Mouse (Mus musculus) cerebellum, adult 2 months (tissue): ENCODE measurements at regions not wholly inside any gene's neighbourhood (a gene's known extent, or its start where the extent isn't known, plus 50 kb on each side); places are given as distances from the start of the nearest gene placed in this dataset.

Experiments used
- DNase-seq, 2 experiments: peaks; one replicate each; pipeline ENCODE4 v3.0.0; 2021
- H3K27ac ChIP-seq: fragments of 200-500 bp; 2 replicates; pipeline ENCODE4 v1.5.1; 2012; ENCODE audit warnings: low read length, control low read depth, inconsistent platforms; ENCODE audit not compliant: insufficient read depth
- H3K27me3 ChIP-seq: fragments of 200-500 bp; 2 replicates; pipeline ENCODE4 v1.6.1; 2012; ENCODE audit warnings: inconsistent platforms, mild to moderate bottlenecking, low read length, moderate library complexity; ENCODE audit not compliant: control insufficient read depth, insufficient read depth
- H3K4me1 ChIP-seq: fragments of 200-500 bp; 2 replicates; pipeline ENCODE4 v1.6.1; 2011; ENCODE audit warnings: low read length; ENCODE audit not compliant: control insufficient read depth, insufficient read depth
- H3K4me3 ChIP-seq: fragments of 200-500 bp; replicated peaks from 2 replicates; pipeline ENCODE3; 2011; ENCODE audit warnings: mild to moderate bottlenecking, low read depth, low read length, control low read depth; ENCODE audit not compliant: insufficient read depth
- CTCF ChIP-seq: fragments of 200-500 bp; IDR thresholded peaks from 2 replicates; pipeline ENCODE4 v1.5.1; 2011; ENCODE audit warnings: low read depth, mild to moderate bottlenecking, control low read depth, low read length, moderate library complexity, borderline replicate concordance; ENCODE audit not compliant: insufficient read depth
- POLR2A ChIP-seq: fragments of 200-500 bp; IDR thresholded peaks from 2 replicates; pipeline ENCODE4 v1.6.1; 2011; ENCODE audit warnings: low read length, control low read depth, borderline replicate concordance; ENCODE audit not compliant: insufficient read depth
- WGBS: fragments of 180-500 bp; shearing (Covaris S2); methylation state at CpG from one replicate; pipeline ENCODE4 v1.1.7; 2018; 5-methylcytosine and 5-hydroxymethylcytosine counted together

DNA sequence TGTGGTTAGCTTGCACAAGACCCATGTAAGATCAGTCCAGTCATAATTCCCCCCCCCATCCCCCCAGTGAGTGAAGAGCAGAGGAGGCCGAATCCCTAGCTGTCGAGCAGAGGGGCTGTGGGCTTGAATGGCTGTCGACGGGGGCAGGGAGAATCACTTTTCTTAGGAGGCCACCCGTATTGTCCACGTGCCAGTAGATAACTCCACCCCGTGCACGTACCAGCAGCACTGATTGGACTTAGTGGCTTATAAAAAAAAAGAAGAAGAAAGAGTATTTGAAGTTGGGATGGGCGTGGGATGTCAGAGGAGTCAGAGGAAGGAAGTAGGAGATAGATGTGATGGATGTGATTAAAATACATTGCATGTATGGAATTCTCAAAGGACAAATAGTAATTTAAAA is 272.9 kb downstream of the Lnpk start:
- H3K27ac ChIP-seq: no peak overlapping the region
- no peaks in the 10 kb centered on the region for H3K27me3 ChIP-seq
- 84% methylated on average over 9 of the region's 9 CpGs for WGBS
- no peak overlapping the region for H3K4me3 ChIP-seq
- no peaks in the 10 kb centered on the region for H3K4me1 ChIP-seq
- TF ChIP-seq POLR2A (no peak), CTCF (no peak)
- no peak for DNase-seq

DNA sequence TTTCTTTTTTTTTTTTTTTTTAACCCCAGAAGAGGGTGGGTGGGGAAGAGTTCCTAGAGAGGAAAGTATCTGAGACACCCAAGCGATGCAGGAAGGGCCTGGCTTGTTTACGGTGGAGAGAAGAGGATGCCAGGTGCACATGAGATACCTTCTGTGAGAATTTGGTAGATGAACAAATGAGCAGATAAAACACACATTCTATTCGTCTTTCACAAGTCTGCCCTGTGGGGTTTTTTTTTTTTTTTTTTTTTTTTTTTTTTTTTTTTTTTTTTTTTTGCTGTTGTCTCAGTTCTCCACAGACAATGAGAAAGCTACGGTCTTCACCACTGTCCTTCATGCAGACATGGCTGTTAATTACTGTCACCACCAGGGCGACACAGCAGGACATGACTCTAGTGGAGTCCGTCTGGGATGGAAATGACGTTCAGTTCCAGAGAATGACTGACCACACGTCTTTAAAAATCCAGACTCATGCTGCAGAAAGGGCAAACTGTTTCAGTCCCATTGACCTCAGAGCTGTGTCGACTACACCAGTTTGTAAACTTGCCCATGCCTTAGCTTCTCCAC is 278.3 kb downstream of the Lnpk start:
- TF ChIP-seq POLR2A: no peak
- TF ChIP-seq CTCF: no peak
- H3K4me3 ChIP-seq: no peak overlapping the region
- no peak for DNase-seq
- H3K4me1 ChIP-seq: peaks cover 3% of the 10 kb centered on the region
- no peaks in the 10 kb centered on the region for H3K27me3 ChIP-seq
- H3K27ac ChIP-seq: no peak overlapping the region
- WGBS: 6% methylated on average over 9 of the region's 9 CpGs

DNA sequence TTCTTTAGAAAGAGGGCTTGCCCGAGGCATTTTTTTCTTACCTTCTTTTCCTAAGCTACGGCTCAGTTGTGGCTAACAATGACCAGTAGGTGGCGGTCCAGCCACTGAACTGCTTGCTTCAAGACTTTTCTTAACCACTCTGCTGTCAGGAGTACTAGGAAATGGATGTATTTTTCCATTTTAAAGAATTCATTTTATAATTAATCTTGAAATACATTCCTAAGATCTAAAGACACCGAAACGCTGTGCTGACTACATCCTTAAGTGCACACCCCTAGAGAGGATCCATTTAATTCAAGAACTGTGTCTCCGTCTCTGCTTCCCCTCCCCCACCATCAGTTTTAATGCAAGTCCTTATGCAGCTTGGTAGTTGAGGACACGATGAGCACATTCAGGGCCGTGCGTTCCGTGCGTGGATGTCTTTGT is 278.9 kb downstream of the Lnpk start:
- Histone ChIP-seq H3K4me3 (peak overlapping the region; percentile 33), H3K27me3 (no peaks in the 10 kb centered on the region), H3K4me1 (peaks cover 3% of the 10 kb centered on the region), H3K27ac (no peak overlapping the region)
- peak; percentile 21 to 32 for DNase-seq
- TF ChIP-seq POLR2A (no peak), CTCF (peak; percentile 53; the same call in 1 of the 2 replicates)
- 3% methylated on average over 11 of the region's 11 CpGs for whole genome bisulfite sequencing

DNA sequence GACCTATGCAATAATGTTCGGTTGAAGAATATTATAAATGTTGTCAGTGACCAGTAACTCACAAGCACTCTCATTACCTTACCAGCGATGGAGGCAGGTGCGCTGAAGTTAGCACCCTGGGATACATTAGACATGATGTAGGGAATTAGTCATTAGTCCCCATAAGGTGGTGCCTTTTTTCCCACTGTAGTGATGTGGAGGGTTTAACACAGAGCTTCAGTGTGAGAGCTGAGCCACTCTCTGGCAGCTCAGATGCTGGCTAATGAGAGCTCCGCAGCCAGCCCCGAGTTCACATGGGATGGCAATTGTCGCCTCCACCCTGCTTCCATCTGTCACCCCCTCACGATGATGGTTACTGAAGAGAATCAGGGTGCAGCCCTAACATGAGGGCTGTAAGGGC is 286.6 kb downstream of the Lnpk start:
- no peak for DNase-seq
- H3K4me1 ChIP-seq: no peaks in the 10 kb centered on the region
- WGBS: 76% methylated on average over 7 of the region's 7 CpGs

DNA sequence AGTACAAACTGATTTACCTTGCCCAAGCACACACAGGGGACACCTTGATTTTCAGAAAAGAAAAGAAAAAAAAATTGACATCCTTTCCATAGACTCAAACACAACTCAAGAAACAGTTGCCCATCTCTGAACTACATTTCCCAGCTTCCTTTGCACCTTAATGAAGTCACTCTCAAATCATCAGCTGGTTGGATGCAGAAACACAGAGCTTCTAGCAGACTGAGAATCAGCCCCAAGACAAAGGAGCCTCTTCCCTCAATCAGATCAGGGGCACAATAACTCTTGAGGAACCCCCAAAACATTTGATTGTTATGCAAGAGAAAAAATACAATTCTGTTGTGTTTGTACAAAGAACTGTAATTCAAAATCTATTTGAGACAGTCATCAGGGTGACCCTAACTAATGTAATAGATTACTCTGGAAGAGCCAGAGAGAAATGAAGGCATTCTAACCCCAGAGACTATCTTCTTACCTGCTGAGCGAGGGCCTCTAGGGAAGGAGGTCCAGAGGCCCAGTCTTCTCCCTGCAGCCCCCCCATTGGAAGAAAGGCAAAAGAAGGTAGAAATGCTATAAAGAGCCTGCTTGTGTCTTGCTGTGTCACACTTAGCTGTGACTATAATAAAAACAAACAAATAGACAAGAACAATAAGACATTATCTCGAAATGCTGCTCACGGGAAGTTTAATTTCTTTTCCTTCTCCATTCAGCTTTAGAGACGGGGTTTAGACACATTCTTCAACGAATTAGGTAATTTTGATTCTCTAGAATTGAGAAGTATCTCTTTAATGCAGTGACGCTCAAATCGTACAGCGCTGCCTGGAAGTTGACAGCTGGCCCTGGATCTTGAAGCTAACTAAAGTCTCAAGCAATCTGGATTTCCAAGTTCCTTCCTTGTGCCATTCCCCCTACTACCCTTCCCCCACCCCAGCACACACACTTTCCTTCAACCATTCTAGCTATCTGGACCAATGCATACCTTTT is 287.5 kb downstream of the Lnpk start:
- no peak overlapping the region for H3K4me3 ChIP-seq
- H3K4me1 ChIP-seq: no peaks in the 10 kb centered on the region
- WGBS: 84% methylated on average over 8 of the region's 8 CpGs
- no peak for DNase-seq
- no peak for TF ChIP-seq CTCF
- no peak for TF ChIP-seq POLR2A
- no peaks in the 10 kb centered on the region for H3K27me3 ChIP-seq
- H3K27ac ChIP-seq: no peak overlapping the region

More for the DNA sequence above, 286.6 kb downstream of the Lnpk start:
- H3K27me3 ChIP-seq: no peaks in the 10 kb centered on the region
- no peak overlapping the region for H3K4me3 ChIP-seq
- TF ChIP-seq POLR2A: no peak
- TF ChIP-seq CTCF: no peak
- H3K27ac ChIP-seq: no peak overlapping the region

DNA sequence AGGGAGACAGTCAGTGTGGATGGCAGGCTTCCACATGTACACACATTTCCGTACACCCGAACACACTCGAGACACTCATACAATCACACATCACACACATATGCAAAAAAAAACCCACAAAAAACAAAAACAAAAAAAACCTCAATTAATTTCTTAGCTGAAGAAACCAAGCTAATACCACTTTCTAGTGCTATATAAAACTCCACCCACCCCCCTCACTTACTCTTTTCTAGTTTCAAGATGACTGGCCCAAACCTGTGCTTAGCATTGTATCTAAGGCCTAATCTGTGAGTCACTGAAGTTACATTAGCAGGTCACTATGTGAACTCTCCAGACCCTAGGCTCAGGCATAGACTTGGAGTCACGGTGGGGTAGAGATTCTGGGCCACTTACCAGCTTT is 293.6 kb downstream of the Lnpk start:
- no peak for DNase-seq
- Histone ChIP-seq H3K27me3 (no peaks in the 10 kb centered on the region), H3K4me1 (no peaks in the 10 kb centered on the region), H3K4me3 (no peak overlapping the region), H3K27ac (no peak overlapping the region)
- TF ChIP-seq POLR2A (no peak), CTCF (no peak)
- WGBS: 86% methylated on average over 4 of the region's 4 CpGs

DNA sequence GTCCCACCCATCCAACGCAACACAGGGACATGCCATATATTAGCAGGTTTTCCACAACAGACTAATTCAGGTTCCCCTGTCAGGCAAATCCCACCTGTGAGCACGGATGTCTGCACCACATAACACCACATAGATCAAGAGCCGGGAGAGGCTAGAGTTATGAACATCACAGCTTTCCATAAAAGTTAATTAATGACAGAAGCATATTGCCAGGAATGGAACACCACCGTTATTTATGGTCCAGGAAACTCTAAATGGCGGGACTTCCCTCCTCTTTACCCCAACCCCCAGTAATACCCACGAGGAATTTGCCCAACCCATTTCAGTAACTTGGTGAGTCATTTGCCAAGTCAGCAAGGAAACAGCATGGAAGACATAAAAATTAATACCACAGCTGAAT is 314.3 kb downstream of the Lnpk start:
- 82% methylated on average over 6 of the region's 6 CpGs for WGBS
- no peak overlapping the region for H3K27ac ChIP-seq
- H3K27me3 ChIP-seq: no peaks in the 10 kb centered on the region; the same call in 1 of the 2 replicates
- no peak for TF ChIP-seq POLR2A
- no peak for TF ChIP-seq CTCF
- no peak overlapping the region for H3K4me3 ChIP-seq
- DNase-seq: no peak
- no peaks in the 10 kb centered on the region for H3K4me1 ChIP-seq

DNA sequence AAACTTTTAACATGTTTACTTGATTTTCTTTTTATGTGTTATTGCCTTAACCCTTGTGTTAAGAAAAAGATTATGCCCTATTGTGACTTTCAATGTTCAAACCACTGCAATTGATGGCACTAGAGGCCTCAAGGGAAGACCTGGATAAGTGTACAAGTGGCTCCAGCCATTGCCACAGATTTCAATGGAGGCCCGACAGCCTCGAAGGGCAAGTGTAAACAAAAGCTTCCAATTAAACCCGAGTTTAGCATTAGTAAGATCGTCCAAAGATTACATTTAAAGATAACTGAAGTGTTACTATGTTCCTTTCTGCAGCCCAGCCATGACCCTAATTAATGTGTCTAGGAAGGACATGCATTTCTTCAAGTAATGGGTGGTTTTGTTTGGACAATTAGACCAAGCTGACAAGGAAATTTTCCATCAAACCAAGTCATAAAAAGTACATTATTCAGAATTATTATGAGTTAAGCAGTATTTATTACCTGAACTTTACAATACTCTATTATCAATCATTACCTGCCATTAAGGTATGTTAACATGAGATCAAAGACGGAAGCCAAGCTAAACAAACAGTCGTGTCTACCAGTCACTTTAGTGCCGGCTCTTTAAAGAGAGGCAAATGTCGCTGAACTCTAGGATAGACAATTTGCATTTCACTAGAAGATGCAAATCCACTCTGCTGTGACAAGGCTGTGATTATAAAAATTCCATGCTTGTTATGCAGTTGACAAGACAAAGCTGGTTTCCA is 322.0 kb downstream of the Lnpk start:
- TF ChIP-seq POLR2A (no peak), CTCF (no peak)
- Histone ChIP-seq H3K27me3 (no peaks in the 10 kb centered on the region), H3K4me1 (no peaks in the 10 kb centered on the region), H3K27ac (no peak overlapping the region), H3K4me3 (no peak overlapping the region)
- no peak for DNase-seq
- 59% methylated on average over 8 of the region's 8 CpGs for WGBS
